Mouse (Mus musculus): ENCODE results near the gene Mprip.

- TF ChIP-seq CTCF (IDR thresholded peaks at IDR 0.05; ENCODE audit: insufficient read depth, low read depth, low read length) (no peak), POLR2A (IDR thresholded peaks at IDR 0.05; ENCODE audit: insufficient read depth, low read depth, low read length) (no peak)
Measured at GRCm38 (mm10) chr11:59641227-59641626, 19.9 kb upstream of the Mprip start.
